Mouse (Mus musculus): ENCODE measurements around the gene Slc44a5.
"Not testable (repeated sequence)": the region's sequence is repeated elsewhere in the genome, so short reads cannot be mapped to it uniquely, and the experiment has no call there.

Slc44a5 gene

GRCm38 (mm10) chr3:154111221-154111620 is 138.0 kb downstream of the Slc44a5 start:
- DNase-seq: no peak

GRCm38 (mm10) chr3:154114991-154115390 is 141.8 kb downstream of the Slc44a5 start:
- DNase-seq: no peak

DNA sequence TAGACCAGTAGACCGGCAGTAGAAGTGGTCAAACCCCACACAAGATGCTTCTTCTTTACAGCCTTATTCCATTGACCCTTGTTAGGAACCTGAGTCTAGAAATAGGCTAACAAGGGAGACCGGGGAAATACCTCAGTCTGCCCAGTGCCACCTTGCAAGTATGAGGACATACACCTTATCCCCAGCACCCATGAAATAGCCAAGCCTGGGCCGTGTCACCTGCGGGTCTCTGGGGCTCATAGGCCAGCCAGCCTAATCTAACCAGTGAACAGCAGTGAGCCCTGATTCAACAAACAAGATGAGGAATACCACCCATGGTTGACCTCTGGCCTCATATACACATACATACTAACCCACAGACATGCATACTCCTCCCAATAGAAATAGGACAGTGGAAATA is 142.2 kb downstream of the Slc44a5 start:
- no peak for DNase-seq

DNA sequence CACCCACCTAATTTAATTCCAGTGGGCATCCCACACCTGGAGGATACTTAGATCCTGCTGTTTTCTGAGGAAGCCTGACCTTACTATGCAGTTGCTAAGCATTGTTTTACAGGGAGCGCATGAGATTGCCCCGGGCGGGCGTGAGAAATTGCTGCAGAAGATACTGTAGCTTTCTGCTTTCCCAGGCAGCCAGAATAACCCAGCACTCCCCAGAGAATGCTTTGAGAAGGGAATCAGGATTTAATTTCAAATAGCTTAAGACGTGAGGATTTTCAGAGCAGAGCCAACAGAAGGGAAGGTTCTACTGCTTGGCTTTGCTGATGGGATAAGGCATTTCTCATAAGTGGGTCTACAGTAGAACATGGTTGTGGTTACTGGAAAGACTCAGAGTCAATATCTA is 142.8 kb downstream of the Slc44a5 start:
- DNase-seq: no peak

DNA sequence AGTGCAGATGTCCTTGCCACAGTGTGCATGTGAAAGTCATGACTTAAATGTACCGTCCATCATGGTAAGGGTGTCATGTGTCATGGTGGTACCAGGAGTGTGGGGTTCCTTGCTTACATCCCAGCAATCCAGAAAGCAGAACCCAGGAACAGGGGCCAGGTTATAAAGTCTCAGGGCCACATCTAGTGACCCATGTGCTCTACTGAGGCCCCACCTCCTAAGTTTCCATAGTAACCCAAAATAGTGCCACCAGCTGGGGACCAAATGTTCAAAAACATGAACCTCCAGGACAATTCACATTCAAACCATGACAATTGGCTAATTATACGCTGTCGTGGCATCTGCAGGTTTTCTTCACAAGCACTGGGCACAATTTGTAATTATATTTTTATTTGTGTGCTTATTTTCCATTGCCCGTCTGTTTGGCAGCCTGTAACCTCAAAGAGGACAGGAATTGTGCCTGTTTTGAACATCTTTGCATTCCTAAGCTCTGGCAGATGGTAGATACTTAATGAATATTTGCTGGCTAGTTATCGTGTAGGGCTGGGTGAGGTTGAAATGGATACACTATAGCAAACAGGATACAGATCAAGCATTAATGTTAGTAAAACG is 145.9 kb downstream of the Slc44a5 start:
- DNase-seq: no peak

DNA sequence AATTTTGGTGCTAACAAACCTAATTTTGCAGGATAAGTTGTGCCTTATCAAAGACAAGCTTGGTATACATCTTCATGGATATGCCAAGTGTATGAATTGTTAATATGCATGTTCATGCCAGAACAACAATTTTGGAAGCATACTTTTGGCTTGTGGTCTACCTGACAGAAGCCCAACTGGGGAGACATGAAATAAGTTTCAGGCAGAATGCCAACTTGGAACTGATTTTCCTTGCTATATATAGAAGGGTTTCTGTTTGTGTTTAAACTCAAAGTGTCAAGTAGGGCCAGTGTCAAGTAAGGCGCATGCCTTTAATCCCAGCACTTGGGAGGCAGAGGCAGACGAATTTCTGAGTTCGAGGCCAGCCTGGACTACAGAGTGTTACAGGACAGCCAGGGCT is 149.3 kb downstream of the Slc44a5 start:
- DNase-seq: no peak

DNA sequence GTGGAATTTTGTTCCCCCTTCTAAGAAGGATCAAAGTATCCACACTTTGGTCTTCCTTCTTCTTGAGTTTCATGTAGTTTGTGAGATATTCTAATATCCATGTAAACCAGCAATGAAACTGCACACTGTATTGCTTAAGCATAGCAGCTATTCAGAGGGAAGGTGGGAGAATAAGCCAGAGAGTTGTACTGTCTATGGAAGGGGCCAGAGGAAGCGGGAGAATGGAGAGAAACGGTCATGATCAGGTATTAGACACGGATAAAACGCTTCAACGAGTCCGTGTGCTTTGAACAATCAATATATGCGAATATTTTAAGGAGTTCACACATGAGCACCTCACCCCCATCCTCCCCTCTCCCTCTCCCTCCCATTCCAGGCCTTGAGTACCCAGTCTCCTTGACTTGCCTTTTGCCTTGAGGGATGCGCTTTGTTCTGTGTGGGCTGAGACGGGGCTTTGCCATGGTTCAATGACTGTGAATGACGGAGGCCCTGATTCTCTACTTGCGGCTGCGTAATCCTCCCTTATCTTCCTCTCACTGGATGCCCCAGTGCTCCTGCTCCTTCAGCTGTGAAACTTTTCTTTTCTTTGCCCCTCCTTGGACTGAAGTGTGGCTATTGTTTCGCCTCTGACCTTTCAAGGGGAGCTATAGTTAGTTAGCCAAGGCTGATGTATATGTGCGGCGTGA is 151.8 kb downstream of the Slc44a5 start:
- DNase-seq: no peak

DNA sequence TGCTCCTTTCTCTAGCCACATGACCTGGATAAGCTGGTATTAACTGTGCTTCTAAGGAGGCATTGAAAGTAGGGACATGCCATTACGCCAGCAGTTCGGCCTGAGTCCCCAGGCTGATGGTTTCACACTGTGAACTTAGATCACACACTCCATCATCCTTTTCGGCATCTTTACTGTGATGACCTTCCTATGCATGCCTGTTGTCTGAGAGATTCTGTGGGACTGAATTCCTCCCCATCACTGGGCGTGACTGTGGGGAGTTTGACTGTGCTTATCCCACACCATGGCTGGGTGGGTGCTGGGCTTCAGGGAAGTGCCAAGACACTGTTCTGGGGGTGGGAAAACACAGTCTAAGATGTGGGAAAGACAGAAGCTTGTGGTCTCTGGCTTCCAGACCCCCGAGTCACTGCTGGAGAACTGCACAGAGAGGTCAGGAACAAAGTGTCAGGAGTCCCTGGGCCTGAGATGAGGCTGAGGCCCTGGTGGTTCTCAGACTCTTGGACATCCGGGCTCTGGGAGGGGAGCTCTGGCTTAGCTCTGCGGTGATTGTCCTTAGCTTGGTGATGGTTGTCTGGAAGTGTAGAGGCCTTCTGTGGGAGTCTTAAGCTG is 152.6 kb downstream of the Slc44a5 start:
- DNase-seq: no peak

DNA sequence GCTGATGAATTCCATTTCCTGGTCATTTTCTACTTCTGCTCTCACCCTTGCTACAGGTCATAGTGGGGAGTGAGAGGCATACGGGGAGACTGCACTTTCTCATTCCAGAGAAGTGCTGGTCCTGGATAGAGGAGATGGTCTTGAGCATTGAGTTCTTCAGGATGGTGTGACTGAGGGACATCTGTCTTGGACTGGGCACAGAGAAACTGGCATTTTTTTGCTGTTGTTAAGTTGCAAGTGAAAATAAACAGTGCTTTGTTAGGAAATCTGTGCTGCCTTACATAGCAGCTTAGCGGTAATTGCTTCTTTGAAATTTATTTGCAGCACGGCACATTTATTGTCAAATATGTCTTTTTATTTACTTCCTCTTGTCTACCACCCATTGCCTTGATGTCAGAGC is 154.0 kb downstream of the Slc44a5 start:
- DNase-seq: no peak

GRCm38 (mm10) chr3:154129036-154129435 is 155.8 kb downstream of the Slc44a5 start:
- DNase-seq: no peak

GRCm38 (mm10) chr3:154130431-154131114 is 157.3 kb downstream of the Slc44a5 start:
- no peak for DNase-seq

DNA sequence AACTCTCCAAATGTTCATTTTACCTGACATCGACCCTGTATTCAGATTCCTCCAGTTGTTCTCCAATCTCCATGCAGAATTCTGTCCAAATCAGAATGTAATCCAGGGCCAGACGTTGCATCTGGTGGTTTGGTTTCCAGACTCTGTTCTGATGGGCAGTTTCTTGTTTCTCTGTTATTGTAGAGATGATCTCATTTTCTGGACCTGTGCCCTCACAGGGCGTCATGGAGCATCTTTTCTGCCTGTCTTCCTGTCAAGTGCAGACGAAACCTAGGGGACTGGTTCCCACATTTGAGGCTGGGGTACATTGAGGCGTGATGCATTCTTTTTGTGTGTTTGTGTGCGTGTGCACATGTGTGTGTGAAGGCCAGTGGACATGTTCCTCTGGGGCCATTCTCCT is 160.8 kb downstream of the Slc44a5 start:
- no peak for DNase-seq

- DNase-seq: no peak
Measured at GRCm38 (mm10) chr3:154134701-154135100, 161.5 kb downstream of the Slc44a5 start.

GRCm38 (mm10) chr3:154136501-154136900 is 163.3 kb downstream of the Slc44a5 start:
- no peak for DNase-seq

DNA sequence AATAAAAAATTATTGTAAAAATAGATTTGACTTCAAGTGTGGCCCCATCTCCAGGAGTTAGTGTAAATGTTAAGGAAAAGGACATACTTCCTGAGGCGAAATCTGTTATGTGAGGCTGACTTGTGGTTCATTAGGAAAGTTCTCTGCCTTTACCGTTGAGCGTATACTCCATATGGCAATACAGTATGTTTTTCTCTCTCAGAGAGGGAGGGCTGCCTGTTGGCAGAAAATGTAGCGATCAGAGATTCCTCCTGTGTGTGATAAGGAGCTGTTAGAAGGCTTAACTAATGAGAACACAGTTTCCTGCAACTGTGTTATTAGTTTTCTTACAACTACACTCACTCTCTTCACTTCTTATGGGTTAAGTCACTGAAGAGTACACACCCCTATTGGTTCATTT is 168.1 kb downstream of the Slc44a5 start:
- no peak for DNase-seq

DNA sequence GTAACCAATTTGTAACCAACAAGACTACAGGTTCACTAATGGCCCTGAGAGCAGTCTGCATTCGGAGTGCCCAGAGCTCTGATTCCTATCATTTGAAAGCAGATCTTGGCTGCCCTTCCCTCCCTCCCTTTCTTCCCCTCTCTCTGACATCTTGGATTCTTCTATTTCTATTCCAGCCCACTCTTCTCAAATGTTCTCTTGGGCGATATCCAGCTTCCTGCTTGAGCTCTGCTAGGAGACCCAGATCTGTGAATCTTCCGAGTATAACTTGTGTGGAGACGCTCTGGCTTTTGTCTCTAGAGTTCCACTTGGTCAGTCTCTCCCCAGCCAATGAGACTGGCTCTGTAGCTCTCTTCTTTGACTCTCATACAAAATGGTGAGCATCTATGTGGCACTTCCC is 169.4 kb downstream of the Slc44a5 start:
- DNase-seq: no peak

DNA sequence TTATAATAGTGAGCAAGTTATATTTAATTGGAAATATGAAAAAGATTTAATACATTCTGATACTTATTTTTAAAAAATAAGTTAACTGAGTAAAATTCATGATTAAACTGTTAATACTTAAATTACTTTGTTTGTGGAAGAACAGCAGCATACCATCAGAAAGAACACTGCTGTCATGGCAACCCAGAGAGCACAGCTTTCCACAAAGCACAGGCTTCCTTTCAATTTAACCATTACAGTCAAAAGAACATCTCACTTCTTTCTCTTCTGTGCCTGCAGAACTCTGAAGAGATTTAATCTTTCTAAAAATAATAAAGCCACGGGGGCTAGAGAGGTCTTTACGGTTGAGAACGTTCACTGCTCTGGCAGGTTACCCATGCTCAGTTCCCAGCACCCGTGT is 172.5 kb downstream of the Slc44a5 start:
- DNase-seq: no peak

- DNase-seq: no peak
Measured at GRCm38 (mm10) chr3:154149778-154150177, 176.5 kb downstream of the Slc44a5 start.

- not testable (repeated sequence) for DNase-seq
Measured at GRCm38 (mm10) chr3:154153541-154153940, 180.3 kb downstream of the Slc44a5 start.

DNA sequence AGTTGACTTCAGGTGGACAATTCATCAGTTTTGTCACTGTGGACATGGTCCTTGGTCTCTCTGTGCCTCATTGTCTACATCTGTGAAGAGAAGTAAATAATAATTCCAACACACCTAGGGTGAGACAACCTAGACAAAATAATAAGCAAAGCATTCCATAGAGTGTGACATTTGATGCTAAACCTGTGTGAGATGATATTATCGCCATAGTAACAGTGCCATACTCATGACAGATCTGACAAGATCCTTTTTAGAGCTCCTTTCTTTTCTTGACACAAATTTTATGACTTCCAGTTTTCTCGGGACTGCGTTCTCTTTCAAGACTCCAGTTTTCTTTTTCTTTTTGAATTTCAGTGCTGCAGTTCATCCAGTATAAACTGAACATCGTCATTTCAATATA is 192.6 kb downstream of the Slc44a5 start:
- DNase-seq: no peak

DNA sequence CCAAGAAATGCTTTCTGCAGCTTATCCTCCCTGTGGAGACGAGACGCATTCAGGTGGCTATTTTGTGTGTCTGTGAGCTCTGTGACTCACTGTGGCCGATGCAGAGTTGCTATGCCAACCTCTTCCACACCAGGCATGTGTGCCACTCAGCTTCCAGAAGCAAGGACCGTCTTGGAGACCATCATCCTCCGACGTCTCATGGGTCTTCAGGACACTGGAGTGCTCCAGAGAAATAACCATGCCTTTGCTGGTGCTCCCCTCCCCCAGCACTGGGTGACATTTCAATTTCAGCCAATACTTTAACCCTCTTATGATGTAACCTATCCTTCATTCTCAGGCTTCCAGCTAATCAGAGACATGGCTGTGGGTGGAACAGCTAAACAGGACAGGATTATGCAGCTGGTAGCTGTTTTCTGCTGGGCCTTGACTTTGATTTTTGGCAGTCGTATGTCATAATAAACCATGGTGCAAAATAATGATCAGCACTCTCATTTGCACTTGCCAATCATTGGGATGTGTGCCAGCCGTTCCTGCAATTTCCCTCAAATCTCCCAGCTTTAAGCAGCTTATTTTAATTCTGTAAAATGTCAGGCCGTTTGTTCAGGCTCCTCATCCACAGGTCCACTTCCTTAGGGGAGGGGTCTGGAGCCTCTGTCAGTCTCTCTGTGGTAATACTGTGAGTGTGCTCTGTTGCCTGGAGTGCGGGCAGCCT is 198.8 kb downstream of the Slc44a5 start:
- peak; percentile 53 for DNase-seq

GRCm38 (mm10) chr3:154172593-154172965 is 199.3 kb downstream of the Slc44a5 start:
- DNase-seq: no peak

GRCm38 (mm10) chr3:154173556-154173955 is 200.3 kb downstream of the Slc44a5 start:
- no peak for DNase-seq

Data from right cerebral cortex, postnatal 4 days (tissue).